Mouse (Mus musculus): ENCODE data around the gene Rassf2. TPM values are rescaled to one million over a fixed set of nuclear protein-coding genes. Genes with fewer than 3 reads are reported as not detected.

Rassf2 gene
- polyA plus RNA-seq, 1 experiment from 2014 or later, result 17.9 TPM

DNA sequence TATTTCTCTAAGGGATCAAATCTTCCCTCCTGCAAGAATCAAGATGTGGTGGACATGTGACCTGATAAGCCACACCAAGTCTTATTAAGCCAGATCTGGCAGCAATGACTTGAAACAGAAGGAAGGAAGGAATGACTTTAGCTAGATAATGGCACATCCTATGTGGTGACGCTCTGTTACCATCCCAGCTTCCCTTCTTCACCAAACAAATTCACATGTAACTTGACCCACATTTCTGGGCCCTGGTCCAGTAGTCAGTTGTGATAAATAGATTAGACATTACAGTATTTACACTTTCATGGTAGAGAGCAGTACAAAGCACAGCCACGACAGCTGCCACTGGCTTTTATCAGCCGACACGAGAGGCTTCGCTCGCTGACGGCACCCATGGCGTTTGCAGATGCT is 25.3 kb upstream of the Rassf2 start:
- no peak overlapping the region for H3K4me2 ChIP-seq (ENCODE audit: low read length)
- no peak overlapping the region for H3K4me3 ChIP-seq (ENCODE audit: low read depth, low read length)
- WGBS, result 92% methylated on average over 8 of the region's 8 CpGs
- no peaks in the 10 kb centered on the region for H3K4me1 ChIP-seq (ENCODE audit: control insufficient read depth, insufficient read depth, low read length)
- H3K27ac ChIP-seq (ENCODE audit: low read depth, low read length), result no peak overlapping the region
- H3K9me3 ChIP-seq (replicated peaks; ENCODE audit: control insufficient read depth, low read length), result no peaks in the 10 kb centered on the region
- H3K36me3 ChIP-seq (ENCODE audit: control insufficient read depth, insufficient read depth, low read length), result peaks cover 41% of the 10 kb centered on the region
- no peaks in the 10 kb centered on the region for H3K27me3 ChIP-seq (replicated peaks; ENCODE audit: control insufficient read depth, insufficient read depth, low read length)
- DNase-seq (ENCODE audit: low spot score) (no peak), ATAC-seq (no peak)
- H3K9ac ChIP-seq (ENCODE audit: low read length), result no peak overlapping the region

DNA sequence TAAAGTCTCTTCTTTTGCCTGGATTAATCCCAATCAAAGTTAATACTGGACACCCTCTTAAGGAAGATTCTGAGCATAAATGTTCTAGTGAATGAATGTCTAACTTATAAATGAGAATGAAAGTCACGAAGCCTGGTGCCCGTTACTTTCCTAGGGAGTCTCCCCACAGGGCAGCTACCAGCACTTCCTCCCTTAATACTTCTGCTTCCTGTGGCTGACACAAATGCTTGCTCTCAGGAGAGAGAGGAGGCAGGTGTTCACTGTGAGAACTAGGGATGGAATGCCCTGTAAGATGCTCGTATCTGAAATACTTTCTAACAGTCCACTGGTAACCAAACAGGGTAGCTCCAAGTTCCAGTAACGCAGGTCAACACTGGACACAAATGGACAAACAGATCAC is 23.8 kb upstream of the Rassf2 start:
- no peaks in the 10 kb centered on the region for H3K9me3 ChIP-seq (replicated peaks; ENCODE audit: control insufficient read depth, low read length)
- WGBS, result 96% methylated on average over 4 of the region's 4 CpGs
- H3K4me3 ChIP-seq (ENCODE audit: low read depth, low read length), result no peak overlapping the region

DNA sequence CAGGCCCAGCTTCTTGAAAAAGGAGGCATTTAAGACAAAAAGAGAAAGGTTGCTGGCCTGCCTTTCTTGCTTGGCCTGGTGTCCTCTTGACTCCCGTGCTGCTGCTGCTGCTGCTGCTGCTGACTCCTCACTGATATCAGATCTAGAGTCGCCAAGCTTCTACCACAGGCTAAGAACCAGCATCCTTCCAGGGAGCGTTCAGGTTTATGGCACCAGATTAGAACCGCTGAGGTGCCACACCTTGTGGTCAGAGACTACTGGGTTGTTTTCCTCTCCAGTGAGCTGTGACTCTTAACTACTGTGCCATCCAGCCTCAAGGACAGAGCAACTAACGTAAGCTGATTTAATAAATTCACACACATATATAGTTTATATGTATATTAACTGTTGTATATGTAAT is 21.7 kb upstream of the Rassf2 start:
- no peak overlapping the region for H3K4me2 ChIP-seq (ENCODE audit: low read length)
- peaks cover 17% of the 10 kb centered on the region for H3K36me3 ChIP-seq (ENCODE audit: control insufficient read depth, insufficient read depth, low read length)
- no peak for DNase-seq (ENCODE audit: low spot score)
- H3K27ac ChIP-seq (ENCODE audit: low read depth, low read length), result no peak overlapping the region
- H3K27me3 ChIP-seq (replicated peaks; ENCODE audit: control insufficient read depth, insufficient read depth, low read length), result no peaks in the 10 kb centered on the region
- H3K9ac ChIP-seq (ENCODE audit: low read length), result no peak overlapping the region
- no peaks in the 10 kb centered on the region for H3K4me1 ChIP-seq (ENCODE audit: control insufficient read depth, insufficient read depth, low read length)
- WGBS, result 89% methylated on average over 5 of the region's 5 CpGs
- no peak for ATAC-seq
- no peaks in the 10 kb centered on the region for H3K9me3 ChIP-seq (replicated peaks; ENCODE audit: control insufficient read depth, low read length)
- H3K4me3 ChIP-seq (ENCODE audit: low read depth, low read length), result no peak overlapping the region

More for the DNA sequence above, 23.8 kb upstream of the Rassf2 start:
- H3K4me1 ChIP-seq (ENCODE audit: control insufficient read depth, insufficient read depth, low read length), result no peaks in the 10 kb centered on the region
- peaks cover 33% of the 10 kb centered on the region for H3K36me3 ChIP-seq (ENCODE audit: control insufficient read depth, insufficient read depth, low read length)
- H3K9ac ChIP-seq (ENCODE audit: low read length), result no peak overlapping the region
- H3K27me3 ChIP-seq (replicated peaks; ENCODE audit: control insufficient read depth, insufficient read depth, low read length), result no peaks in the 10 kb centered on the region
- ATAC-seq, result no peak
- H3K27ac ChIP-seq (ENCODE audit: low read depth, low read length), result no peak overlapping the region
- no peak overlapping the region for H3K4me2 ChIP-seq (ENCODE audit: low read length)
- no peak for DNase-seq (ENCODE audit: low spot score)

DNA sequence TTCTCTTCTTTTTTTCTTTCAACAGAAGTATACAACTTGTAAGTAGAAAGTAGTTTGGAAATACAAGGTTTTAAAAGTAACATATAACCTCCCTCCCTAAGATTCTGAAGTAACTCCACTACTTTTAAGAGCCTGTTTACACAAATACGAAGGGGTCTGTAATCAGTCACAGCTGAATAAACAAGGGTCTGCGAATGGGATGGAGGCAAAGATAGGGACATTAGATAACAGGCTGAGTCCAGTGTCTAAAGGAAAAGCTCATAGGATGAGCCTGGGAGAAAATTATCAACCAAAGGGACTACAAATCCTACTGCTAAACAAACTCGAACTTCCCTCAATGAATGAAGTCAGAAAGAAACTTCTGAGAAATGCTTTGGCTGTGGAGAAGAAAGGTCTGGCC is 19.9 kb upstream of the Rassf2 start:
- Histone ChIP-seq H3K4me3 (ENCODE audit: low read depth, low read length) (no peak overlapping the region), H3K9ac (ENCODE audit: low read length) (no peak overlapping the region), H3K4me2 (ENCODE audit: low read length) (no peak overlapping the region), H3K27ac (ENCODE audit: low read depth, low read length) (no peak overlapping the region), H3K4me1 (ENCODE audit: control insufficient read depth, insufficient read depth, low read length) (no peaks in the 10 kb centered on the region), H3K27me3 (replicated peaks; ENCODE audit: control insufficient read depth, insufficient read depth, low read length) (no peaks in the 10 kb centered on the region), H3K36me3 (ENCODE audit: control insufficient read depth, insufficient read depth, low read length) (no peaks in the 10 kb centered on the region), H3K9me3 (replicated peaks; ENCODE audit: control insufficient read depth, low read length) (no peaks in the 10 kb centered on the region)
- whole genome bisulfite sequencing, result 71% methylated on average over 3 of the region's 3 CpGs
- ATAC-seq, result no peak
- DNase-seq (ENCODE audit: low spot score), result no peak

DNA sequence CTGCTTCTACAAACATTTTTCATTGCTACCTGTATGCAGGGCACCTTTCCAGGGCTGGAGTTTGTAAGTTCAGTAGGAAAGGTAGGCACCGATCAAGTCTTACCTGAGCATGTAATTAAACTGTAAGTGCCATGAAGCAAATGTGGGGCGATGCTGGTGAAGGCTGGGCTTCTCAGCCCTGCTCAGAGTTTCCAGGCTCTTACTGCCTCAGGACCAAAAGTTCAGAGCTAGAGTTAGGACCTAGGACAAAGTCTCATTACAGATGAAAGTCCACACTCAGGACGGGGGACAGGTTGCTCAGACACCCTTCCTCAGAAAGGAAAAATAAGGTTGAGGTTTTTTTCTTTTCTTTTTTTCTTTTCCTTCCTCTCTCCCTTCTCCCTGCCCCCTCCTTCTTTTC is 19.4 kb upstream of the Rassf2 start:
- Histone ChIP-seq H3K9me3 (replicated peaks; ENCODE audit: control insufficient read depth, low read length) (no peaks in the 10 kb centered on the region), H3K27ac (ENCODE audit: low read depth, low read length) (no peak overlapping the region), H3K36me3 (ENCODE audit: control insufficient read depth, insufficient read depth, low read length) (no peaks in the 10 kb centered on the region), H3K9ac (ENCODE audit: low read length) (no peak overlapping the region), H3K4me1 (ENCODE audit: control insufficient read depth, insufficient read depth, low read length) (no peaks in the 10 kb centered on the region), H3K27me3 (replicated peaks; ENCODE audit: control insufficient read depth, insufficient read depth, low read length) (no peaks in the 10 kb centered on the region), H3K4me2 (ENCODE audit: low read length) (no peak overlapping the region), H3K4me3 (ENCODE audit: low read depth, low read length) (no peak overlapping the region)
- ATAC-seq (no peak), DNase-seq (ENCODE audit: low spot score) (no peak)
- WGBS, result 83% methylated on average over 3 of the region's 3 CpGs

- Histone ChIP-seq H3K4me3 (ENCODE audit: low read depth, low read length) (no peak overlapping the region), H3K27ac (ENCODE audit: low read depth, low read length) (no peak overlapping the region), H3K27me3 (replicated peaks; ENCODE audit: control insufficient read depth, insufficient read depth, low read length) (no peaks in the 10 kb centered on the region), H3K9me3 (replicated peaks; ENCODE audit: control insufficient read depth, low read length) (no peaks in the 10 kb centered on the region), H3K4me1 (ENCODE audit: control insufficient read depth, insufficient read depth, low read length) (no peaks in the 10 kb centered on the region), H3K36me3 (ENCODE audit: control insufficient read depth, insufficient read depth, low read length) (no peaks in the 10 kb centered on the region), H3K4me2 (ENCODE audit: low read length) (no peak overlapping the region), H3K9ac (ENCODE audit: low read length) (no peak overlapping the region)
- 89% methylated on average over 11 of the region's 11 CpGs for WGBS
- DNase-seq (ENCODE audit: low spot score) (no peak), ATAC-seq (no peak)
Measured at GRCm38 (mm10) chr2:132048143-132048772, 18.2 kb upstream of the Rassf2 start.

GRCm38 (mm10) chr2:132047364-132047763 is 17.3 kb upstream of the Rassf2 start:
- DNase-seq (ENCODE audit: low spot score) (no peak), ATAC-seq (no peak)
- H3K4me3 ChIP-seq (ENCODE audit: low read depth, low read length), result no peak overlapping the region
- no peaks in the 10 kb centered on the region for H3K4me1 ChIP-seq (ENCODE audit: control insufficient read depth, insufficient read depth, low read length)
- 87% methylated on average over 4 of the region's 4 CpGs for WGBS
- no peak overlapping the region for H3K27ac ChIP-seq (ENCODE audit: low read depth, low read length)
- no peak overlapping the region for H3K9ac ChIP-seq (ENCODE audit: low read length)
- no peaks in the 10 kb centered on the region for H3K9me3 ChIP-seq (replicated peaks; ENCODE audit: control insufficient read depth, low read length)
- no peaks in the 10 kb centered on the region for H3K27me3 ChIP-seq (replicated peaks; ENCODE audit: control insufficient read depth, insufficient read depth, low read length)
- H3K4me2 ChIP-seq (ENCODE audit: low read length), result no peak overlapping the region
- H3K36me3 ChIP-seq (ENCODE audit: control insufficient read depth, insufficient read depth, low read length), result no peaks in the 10 kb centered on the region

DNA sequence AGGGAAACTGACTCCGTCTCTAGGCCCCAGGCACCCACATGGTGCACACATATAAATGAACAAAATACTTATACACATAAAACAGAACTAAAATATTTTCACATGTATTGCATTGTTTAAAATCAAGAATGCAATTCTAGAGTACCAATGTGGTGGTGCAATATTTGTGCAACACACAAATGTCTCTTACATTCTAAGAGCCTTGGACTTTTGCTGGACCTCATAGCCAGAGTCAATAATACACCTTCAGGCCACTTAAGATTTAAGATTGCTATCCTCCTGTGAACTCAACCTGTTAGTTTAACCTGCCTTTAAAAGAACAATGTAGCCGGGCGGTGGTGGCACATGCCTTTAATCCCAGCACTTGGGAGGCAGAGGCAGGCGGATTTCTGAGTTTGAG is 16.6 kb upstream of the Rassf2 start:
- Histone ChIP-seq H3K27me3 (replicated peaks; ENCODE audit: control insufficient read depth, insufficient read depth, low read length) (no peaks in the 10 kb centered on the region), H3K9me3 (replicated peaks; ENCODE audit: control insufficient read depth, low read length) (no peaks in the 10 kb centered on the region), H3K4me3 (ENCODE audit: low read depth, low read length) (no peak overlapping the region), H3K9ac (ENCODE audit: low read length) (no peak overlapping the region), H3K27ac (ENCODE audit: low read depth, low read length) (no peak overlapping the region), H3K36me3 (ENCODE audit: control insufficient read depth, insufficient read depth, low read length) (no peaks in the 10 kb centered on the region), H3K4me1 (ENCODE audit: control insufficient read depth, insufficient read depth, low read length) (no peaks in the 10 kb centered on the region), H3K4me2 (ENCODE audit: low read length) (no peak overlapping the region)
- DNase-seq (ENCODE audit: low spot score), result no peak
- WGBS, result 93% methylated on average over 4 of the region's 4 CpGs
- ATAC-seq, result no peak

GRCm38 (mm10) chr2:132044320-132045274 is 14.5 kb upstream of the Rassf2 start:
- Histone ChIP-seq H3K36me3 (ENCODE audit: control insufficient read depth, insufficient read depth, low read length) (no peaks in the 10 kb centered on the region), H3K4me1 (ENCODE audit: control insufficient read depth, insufficient read depth, low read length) (no peaks in the 10 kb centered on the region), H3K9ac (ENCODE audit: low read length) (no peak overlapping the region), H3K9me3 (replicated peaks; ENCODE audit: control insufficient read depth, low read length) (no peaks in the 10 kb centered on the region), H3K27ac (ENCODE audit: low read depth, low read length) (no peak overlapping the region), H3K4me2 (ENCODE audit: low read length) (no peak overlapping the region), H3K4me3 (ENCODE audit: low read depth, low read length) (no peak overlapping the region), H3K27me3 (replicated peaks; ENCODE audit: control insufficient read depth, insufficient read depth, low read length) (no peaks in the 10 kb centered on the region)
- no peak for ATAC-seq
- 72% methylated on average over 15 of the region's 15 CpGs for WGBS
- DNase-seq (ENCODE audit: low spot score), result no peak
